Mouse (Mus musculus): ENCODE results near the gene Gas2l2. TPM values are rescaled to one million over a fixed set of nuclear protein-coding genes. Genes with fewer than 3 reads are reported as not detected.

Gene Gas2l2
- polyA plus RNA-seq, 1 experiment: not detected

GRCm38 (mm10) chr11:83403787-83404186, 25.5 kb downstream of the Gas2l2 start:
- Histone ChIP-seq H3K9ac (ENCODE audit: low read depth, poor library complexity, severe bottlenecking) (no peak overlapping the region), H3K36me3 (ENCODE audit: control insufficient read depth, insufficient read depth, low read length, poor library complexity, severe bottlenecking) (peaks cover 4% of the 10 kb centered on the region; the same call in 1 of the 2 replicates), H3K4me3 (ENCODE audit: low read depth, low read length) (no peak overlapping the region), H3K4me1 (ENCODE audit: control insufficient read depth, insufficient read depth, low read length) (peaks cover 2% of the 10 kb centered on the region), H3K9me3 (replicated peaks; ENCODE audit: control insufficient read depth, insufficient read depth, low read length, poor library complexity, severe bottlenecking) (no peaks in the 10 kb centered on the region), H3K27ac (ENCODE audit: insufficient read depth, low read length) (no peak overlapping the region), H3K27me3 (ENCODE audit: control insufficient read depth, insufficient read depth, low read length, poor library complexity, severe bottlenecking) (no peaks in the 10 kb centered on the region)
- TF ChIP-seq POLR2A (IDR thresholded peaks at IDR 0.05; ENCODE audit: insufficient read depth, low read length) (no peak), CTCF (IDR thresholded peaks at IDR 0.05; ENCODE audit: low read depth, low read length) (no peak), EP300 (IDR thresholded peaks at IDR 0.05; ENCODE audit: insufficient read depth, low read depth, low read length) (no peak)

DNA sequence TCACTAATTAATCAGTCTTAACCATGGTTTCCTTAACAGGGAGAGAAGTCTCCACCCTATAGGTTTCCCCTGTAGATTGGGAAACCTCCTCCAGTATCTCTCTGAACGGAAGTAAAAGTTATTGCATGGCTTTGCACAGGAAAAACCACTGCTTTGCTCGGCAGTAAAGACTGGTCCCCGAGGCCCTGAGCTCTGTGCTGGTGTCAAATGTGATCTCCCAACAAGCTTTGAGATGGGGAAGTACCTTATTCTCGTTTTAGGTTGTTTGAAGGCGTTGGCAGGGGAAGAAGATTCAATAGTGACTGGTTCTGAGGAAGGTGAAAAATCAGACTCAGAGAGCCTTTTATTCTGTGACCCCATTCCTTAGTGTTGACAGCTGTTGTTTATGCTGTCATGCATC, 30.5 kb downstream of the Gas2l2 start:
- Histone ChIP-seq H3K4me1 (ENCODE audit: control insufficient read depth, insufficient read depth, low read length) (peaks cover 2% of the 10 kb centered on the region), H3K4me3 (ENCODE audit: low read depth, low read length) (no peak overlapping the region), H3K36me3 (ENCODE audit: control insufficient read depth, insufficient read depth, low read length, poor library complexity, severe bottlenecking) (peaks cover 18% of the 10 kb centered on the region; the same call in 1 of the 2 replicates), H3K27ac (ENCODE audit: insufficient read depth, low read length) (no peak overlapping the region), H3K27me3 (ENCODE audit: control insufficient read depth, insufficient read depth, low read length, poor library complexity, severe bottlenecking) (no peaks in the 10 kb centered on the region), H3K9ac (ENCODE audit: low read depth, poor library complexity, severe bottlenecking) (no peak overlapping the region), H3K9me3 (replicated peaks; ENCODE audit: control insufficient read depth, insufficient read depth, low read length, poor library complexity, severe bottlenecking) (no peaks in the 10 kb centered on the region)
- TF ChIP-seq POLR2A (IDR thresholded peaks at IDR 0.05; ENCODE audit: insufficient read depth, low read length) (no peak), EP300 (IDR thresholded peaks at IDR 0.05; ENCODE audit: insufficient read depth, low read depth, low read length) (no peak), CTCF (IDR thresholded peaks at IDR 0.05; ENCODE audit: low read depth, low read length) (no peak)

DNA sequence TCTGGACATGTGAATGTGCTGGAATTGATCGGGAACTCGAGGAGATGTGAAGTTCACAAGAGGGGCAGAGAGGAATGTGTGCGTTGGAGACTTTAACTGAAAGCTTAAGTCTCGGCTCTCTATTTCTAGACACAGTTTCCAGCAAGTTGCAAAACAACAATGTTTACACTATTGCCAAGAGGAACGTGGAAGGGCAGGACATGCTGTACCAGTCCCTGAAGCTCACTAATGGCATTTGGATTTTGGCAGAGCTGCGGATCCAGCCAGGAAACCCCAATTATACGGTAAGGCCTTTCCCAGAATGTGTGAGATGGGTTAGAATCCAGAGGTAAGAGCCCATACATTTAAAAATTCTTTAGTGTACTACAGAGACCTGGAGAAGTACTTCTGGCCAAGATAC, 31.6 kb downstream of the Gas2l2 start:
- no peaks in the 10 kb centered on the region for H3K9me3 ChIP-seq (replicated peaks; ENCODE audit: control insufficient read depth, insufficient read depth, low read length, poor library complexity, severe bottlenecking)
- H3K27me3 ChIP-seq (ENCODE audit: control insufficient read depth, insufficient read depth, low read length, poor library complexity, severe bottlenecking): no peaks in the 10 kb centered on the region
- H3K9ac ChIP-seq (ENCODE audit: low read depth, poor library complexity, severe bottlenecking): no peak overlapping the region
- TF ChIP-seq CTCF (IDR thresholded peaks at IDR 0.05; ENCODE audit: low read depth, low read length): no peak
- TF ChIP-seq POLR2A (IDR thresholded peaks at IDR 0.05; ENCODE audit: insufficient read depth, low read length): no peak
- TF ChIP-seq EP300 (IDR thresholded peaks at IDR 0.05; ENCODE audit: insufficient read depth, low read depth, low read length): no peak
- H3K36me3 ChIP-seq (ENCODE audit: control insufficient read depth, insufficient read depth, low read length, poor library complexity, severe bottlenecking): peaks cover 23% of the 10 kb centered on the region; the same call in 1 of the 2 replicates
- H3K4me3 ChIP-seq (ENCODE audit: low read depth, low read length): no peak overlapping the region
- H3K27ac ChIP-seq (ENCODE audit: insufficient read depth, low read length): no peak overlapping the region
- H3K4me1 ChIP-seq (ENCODE audit: control insufficient read depth, insufficient read depth, low read length): no peaks in the 10 kb centered on the region

DNA sequence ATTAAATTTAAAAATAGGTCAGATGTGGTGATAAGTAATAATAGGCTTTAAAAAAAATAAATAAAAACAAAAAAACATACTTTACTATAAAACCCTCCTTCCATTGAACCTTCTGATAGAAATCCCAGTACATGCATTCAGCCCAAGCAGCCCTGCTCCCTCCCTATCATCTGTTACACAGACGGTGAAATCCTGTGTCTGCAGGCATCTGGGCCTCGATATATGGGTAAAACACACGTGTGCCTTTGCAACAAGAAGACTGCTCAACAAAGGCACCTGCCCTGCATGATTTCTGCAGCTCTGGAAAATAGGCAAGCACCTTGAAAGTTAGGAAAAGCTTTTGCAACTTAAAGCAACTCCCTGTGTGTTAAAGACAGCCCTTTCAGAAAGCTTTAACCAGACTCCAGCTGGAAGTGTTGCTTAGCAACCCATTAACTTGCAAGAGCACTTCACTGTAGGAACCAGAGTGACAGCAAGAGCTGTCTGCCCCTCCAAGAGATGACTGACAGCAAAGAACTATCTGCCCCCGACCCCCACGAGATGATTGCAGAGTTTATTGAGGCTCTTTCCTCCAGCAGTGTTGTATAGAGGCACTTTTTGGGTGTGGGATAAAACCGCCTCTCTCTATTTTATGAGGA, 34.3 kb downstream of the Gas2l2 start:
- no peak overlapping the region for H3K9ac ChIP-seq (ENCODE audit: low read depth, poor library complexity, severe bottlenecking)
- no peaks in the 10 kb centered on the region for H3K4me1 ChIP-seq (ENCODE audit: control insufficient read depth, insufficient read depth, low read length)
- H3K4me3 ChIP-seq (ENCODE audit: low read depth, low read length): no peak overlapping the region
- TF ChIP-seq EP300 (IDR thresholded peaks at IDR 0.05; ENCODE audit: insufficient read depth, low read depth, low read length) (no peak), POLR2A (IDR thresholded peaks at IDR 0.05; ENCODE audit: insufficient read depth, low read length) (no peak), CTCF (IDR thresholded peaks at IDR 0.05; ENCODE audit: low read depth, low read length) (no peak)
- H3K36me3 ChIP-seq (ENCODE audit: control insufficient read depth, insufficient read depth, low read length, poor library complexity, severe bottlenecking): peaks cover 23% of the 10 kb centered on the region; the same call in 1 of the 2 replicates
- no peaks in the 10 kb centered on the region; the same call in 1 of the 2 replicates for H3K9me3 ChIP-seq (replicated peaks; ENCODE audit: control insufficient read depth, insufficient read depth, low read length, poor library complexity, severe bottlenecking)
- H3K27me3 ChIP-seq (ENCODE audit: control insufficient read depth, insufficient read depth, low read length, poor library complexity, severe bottlenecking): no peaks in the 10 kb centered on the region
- no peak overlapping the region for H3K27ac ChIP-seq (ENCODE audit: insufficient read depth, low read length)

DNA sequence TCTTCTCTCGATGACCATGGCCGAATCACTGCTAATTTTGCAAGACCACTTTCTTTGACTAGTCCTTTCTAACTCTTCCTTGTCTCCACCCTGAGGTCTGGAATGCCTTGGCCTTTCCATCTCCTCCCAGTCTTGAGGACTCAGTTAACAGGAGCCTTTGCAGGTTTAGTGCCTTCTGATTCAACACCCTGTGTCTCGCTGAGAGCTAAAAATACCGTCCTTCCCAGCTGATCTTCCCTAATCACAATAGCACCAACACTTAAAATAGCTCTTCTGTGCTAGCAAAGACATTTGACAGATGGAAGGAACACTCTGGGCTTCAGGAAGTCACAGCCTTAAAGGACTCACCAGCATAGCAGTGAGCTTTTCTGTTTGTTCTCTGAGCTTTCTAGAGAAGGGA, 36.2 kb downstream of the Gas2l2 start:
- H3K9ac ChIP-seq (ENCODE audit: low read depth, poor library complexity, severe bottlenecking): no peak overlapping the region
- no peak overlapping the region for H3K4me3 ChIP-seq (ENCODE audit: low read depth, low read length)
- H3K36me3 ChIP-seq (ENCODE audit: control insufficient read depth, insufficient read depth, low read length, poor library complexity, severe bottlenecking): peaks cover 24% of the 10 kb centered on the region
- H3K27me3 ChIP-seq (ENCODE audit: control insufficient read depth, insufficient read depth, low read length, poor library complexity, severe bottlenecking): no peaks in the 10 kb centered on the region
- no peak overlapping the region for H3K27ac ChIP-seq (ENCODE audit: insufficient read depth, low read length)
- TF ChIP-seq POLR2A (IDR thresholded peaks at IDR 0.05; ENCODE audit: insufficient read depth, low read length): no peak
- no peaks in the 10 kb centered on the region; the same call in 1 of the 2 replicates for H3K9me3 ChIP-seq (replicated peaks; ENCODE audit: control insufficient read depth, insufficient read depth, low read length, poor library complexity, severe bottlenecking)
- H3K4me1 ChIP-seq (ENCODE audit: control insufficient read depth, insufficient read depth, low read length): no peaks in the 10 kb centered on the region

DNA sequence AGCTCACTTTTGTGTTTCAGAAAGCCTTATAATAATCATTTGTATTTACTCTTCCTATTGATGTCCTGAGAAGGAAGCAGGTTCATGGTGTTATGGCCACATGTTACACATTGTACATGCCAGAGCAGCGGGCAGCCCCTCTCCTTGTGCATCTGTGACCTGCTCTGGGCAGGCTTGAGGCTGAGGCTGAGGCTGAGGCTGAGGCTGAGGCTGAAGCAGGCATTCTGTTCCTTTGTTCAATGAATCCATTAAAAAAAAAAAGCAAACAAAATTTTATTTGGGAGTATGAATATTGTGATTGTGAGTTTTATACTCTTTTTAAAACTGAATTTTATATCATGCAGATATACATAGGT, 45.7 kb downstream of the Gas2l2 start:
- Histone ChIP-seq H3K27ac (ENCODE audit: insufficient read depth, low read length) (no peak overlapping the region), H3K27me3 (ENCODE audit: control insufficient read depth, insufficient read depth, low read length, poor library complexity, severe bottlenecking) (no peaks in the 10 kb centered on the region), H3K4me1 (ENCODE audit: control insufficient read depth, insufficient read depth, low read length) (no peaks in the 10 kb centered on the region), H3K9ac (ENCODE audit: low read depth, poor library complexity, severe bottlenecking) (no peak overlapping the region), H3K9me3 (replicated peaks; ENCODE audit: control insufficient read depth, insufficient read depth, low read length, poor library complexity, severe bottlenecking) (0 out of 2 replicates have a peak, but pooled peaks cover 3% of the 10 kb centered on the region), H3K4me3 (ENCODE audit: low read depth, low read length) (no peak overlapping the region), H3K36me3 (ENCODE audit: control insufficient read depth, insufficient read depth, low read length, poor library complexity, severe bottlenecking) (no peaks in the 10 kb centered on the region; the same call in none of the 2 replicates)
- no peak for TF ChIP-seq EP300 (IDR thresholded peaks at IDR 0.05; ENCODE audit: insufficient read depth, low read depth, low read length)
- TF ChIP-seq POLR2A (IDR thresholded peaks at IDR 0.05; ENCODE audit: insufficient read depth, low read length): no peak
- TF ChIP-seq CTCF (IDR thresholded peaks at IDR 0.05; ENCODE audit: low read depth, low read length): no peak
